Mouse (Mus musculus): Measurements from ENCODE around the gene Rae1.

Gene Rae1

DNA sequence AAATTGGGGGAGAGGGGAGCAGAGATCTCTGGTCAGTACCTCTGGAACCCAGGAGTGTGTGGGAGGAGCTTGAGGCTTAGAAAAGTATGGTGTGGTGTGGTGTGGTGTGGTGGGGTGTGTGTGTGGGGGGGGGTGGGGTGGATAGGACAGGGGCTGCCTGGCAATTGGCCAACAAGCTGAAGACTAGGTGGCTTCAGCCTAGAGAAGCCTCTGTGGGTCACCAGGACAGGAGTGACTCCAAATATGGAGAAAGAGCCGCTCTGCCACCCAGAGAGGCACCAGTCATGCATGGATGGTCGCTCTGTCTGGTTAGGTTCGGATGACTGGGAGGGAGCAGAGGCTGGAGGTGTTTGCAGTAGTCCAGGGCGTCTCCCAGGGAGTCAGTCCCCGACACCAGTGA, 47.6 kb downstream of the Rae1 start:
- DNase-seq (ENCODE audit: low read depth in 1 of 2, low spot score in 2 of 2) = no peak

DNA sequence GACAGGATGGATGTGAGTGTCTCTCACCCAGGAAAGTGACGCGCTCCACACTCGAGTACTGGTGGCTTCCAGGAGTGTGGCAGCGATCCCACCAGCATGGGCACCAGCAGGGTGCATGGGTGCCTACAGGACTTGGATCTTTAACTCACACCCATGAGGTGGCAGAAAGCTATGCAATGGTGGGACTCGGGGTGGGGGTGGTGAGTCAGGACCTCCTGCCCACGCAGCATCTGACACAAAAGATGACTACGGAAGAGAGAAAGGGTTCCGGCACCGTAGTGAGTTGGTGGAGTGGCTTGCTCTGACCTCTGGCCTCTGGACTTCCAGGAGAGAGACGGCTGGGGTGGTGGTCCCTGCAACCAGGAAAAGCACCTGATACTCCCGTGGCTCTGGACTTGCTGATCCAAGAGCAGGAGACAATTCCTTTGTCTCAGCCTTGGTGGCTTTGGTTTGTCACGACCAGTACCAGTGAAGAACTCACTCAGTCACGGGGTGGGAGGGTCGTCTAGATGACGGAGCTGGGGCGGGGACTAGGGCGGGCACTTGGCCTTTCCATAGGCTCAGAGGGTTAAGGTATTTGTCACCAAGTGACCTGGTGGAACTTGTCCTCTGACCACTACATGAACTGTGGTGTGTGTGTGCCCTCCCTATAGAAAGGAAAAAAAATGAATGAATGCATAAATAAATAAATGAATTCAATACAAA, 48.3 kb downstream of the Rae1 start:
- no peak for DNase-seq (ENCODE audit: low read depth in 1 of 2, low spot score in 2 of 2)

DNA sequence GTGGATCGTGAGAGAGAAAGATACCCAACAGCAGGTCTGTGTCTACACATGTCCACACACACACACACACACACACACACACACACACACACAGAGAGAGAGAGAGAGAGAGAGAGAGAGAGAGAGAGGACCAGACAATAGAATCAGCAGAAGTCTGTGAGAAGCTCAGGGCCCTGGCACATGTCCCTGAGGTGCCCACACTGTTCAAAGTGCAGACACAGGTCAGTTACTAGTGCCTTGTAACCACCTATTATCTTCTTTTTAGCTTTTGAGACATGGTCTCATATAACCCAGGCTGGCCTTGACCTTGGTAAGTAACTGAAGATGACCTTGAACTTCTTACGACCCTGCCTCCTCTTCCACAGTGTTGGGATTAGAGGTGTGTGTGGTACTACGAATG, 49.3 kb downstream of the Rae1 start:
- no peak for DNase-seq (ENCODE audit: low read depth in 1 of 2, low spot score in 2 of 2)

DNA sequence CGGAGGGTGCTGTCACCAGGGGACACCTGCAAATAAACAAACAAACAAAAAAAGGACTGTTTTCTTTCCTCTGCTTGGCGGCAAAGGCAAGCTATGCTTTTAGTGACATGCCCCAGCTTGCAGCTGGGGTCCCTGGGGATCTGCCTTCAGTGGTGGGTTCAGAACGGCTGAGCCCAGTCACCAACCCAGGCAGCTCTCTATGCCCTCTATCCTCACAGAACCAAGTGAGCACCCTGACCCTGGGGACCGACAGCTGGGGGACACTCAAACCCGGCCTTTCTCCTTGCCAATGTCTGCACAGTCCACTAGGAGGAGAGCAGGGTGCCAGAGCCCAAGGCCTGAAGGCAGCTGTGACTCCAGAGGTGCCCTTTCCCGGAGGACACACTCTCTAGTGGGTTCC, 49.9 kb downstream of the Rae1 start:
- no peak for DNase-seq (ENCODE audit: low read depth in 1 of 2, low spot score in 2 of 2)

DNA sequence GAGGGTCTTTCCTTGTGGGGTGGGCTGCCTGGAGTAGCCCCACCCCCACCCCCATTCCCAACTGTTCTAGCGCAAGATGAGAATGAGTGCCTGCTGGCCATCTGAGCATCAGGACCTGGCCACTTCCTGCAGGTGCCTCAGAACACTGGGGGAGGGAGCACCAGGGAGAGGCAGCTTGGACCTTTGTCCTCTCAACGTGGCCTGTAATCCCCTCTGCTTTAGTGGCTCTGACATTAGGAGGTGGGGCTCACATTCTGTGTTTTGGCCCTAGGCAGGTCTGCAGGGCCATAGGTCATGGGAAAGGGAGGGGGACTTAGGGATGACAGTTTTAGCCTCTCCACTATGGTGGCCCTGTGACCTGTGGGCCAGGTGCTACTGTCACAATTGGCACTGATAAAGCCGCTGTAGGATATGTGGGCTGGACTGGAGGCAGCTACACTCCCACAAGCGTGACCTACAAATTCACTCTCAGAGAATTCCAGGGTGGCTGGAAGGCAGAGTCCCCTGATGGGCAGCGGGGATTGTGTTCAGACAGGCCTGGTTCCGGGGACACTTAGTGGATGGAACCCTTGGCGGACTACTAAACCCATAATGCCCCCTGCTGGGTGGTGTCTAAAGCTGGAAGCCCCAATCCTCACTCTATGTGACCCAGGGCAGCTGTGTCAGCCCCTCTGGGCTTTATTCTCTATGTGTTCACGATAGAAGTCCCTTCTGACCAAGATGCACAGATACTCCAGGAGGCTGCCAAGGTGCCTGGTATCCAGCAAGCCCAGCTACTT, 50.9 kb downstream of the Rae1 start:
- no peak for DNase-seq (ENCODE audit: low read depth in 1 of 2, low spot score in 2 of 2)

DNA sequence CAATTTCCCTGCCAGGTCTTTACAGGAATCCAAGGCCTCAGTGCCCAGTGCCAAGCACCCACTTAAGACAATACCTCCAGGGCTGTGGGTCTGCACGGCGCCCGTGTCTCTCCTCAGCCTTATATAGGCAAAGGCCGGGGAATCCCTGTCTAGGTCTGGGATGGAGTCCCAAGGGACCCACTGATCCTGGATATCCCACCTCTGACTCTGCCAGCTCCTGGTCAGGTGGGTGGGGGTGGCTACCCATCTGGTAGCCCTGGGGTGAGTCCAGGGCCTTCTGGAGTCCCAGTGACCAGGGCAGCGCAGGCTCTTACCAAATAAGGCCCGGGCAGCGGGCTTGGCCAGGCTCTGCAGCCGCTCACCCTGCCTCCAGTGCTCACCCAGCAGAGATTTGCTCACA, 53.0 kb downstream of the Rae1 start:
- DNase-seq (ENCODE audit: low read depth in 1 of 2, low spot score in 2 of 2) = no peak

DNA sequence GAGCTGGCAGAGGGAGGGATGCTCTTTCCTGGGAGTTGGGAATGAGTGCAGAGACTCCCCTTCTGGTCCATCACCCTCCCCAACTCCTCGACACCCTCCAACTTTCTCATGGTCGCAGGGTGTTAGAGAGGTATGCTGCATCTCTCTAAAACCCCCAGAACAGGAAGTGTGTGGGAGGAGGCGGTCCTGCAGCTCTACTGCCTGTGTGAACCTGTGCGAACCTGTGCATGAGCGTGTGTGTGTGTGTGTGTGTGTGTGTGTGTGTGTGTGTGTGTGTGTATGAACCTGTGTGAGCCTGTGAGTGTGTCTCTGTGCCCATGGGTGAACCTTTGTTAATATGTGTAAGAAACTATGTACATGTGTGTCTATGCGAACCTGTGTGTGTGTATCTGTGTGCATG, 53.9 kb downstream of the Rae1 start:
- DNase-seq (ENCODE audit: low read depth in 1 of 2, low spot score in 2 of 2) = no peak

DNA sequence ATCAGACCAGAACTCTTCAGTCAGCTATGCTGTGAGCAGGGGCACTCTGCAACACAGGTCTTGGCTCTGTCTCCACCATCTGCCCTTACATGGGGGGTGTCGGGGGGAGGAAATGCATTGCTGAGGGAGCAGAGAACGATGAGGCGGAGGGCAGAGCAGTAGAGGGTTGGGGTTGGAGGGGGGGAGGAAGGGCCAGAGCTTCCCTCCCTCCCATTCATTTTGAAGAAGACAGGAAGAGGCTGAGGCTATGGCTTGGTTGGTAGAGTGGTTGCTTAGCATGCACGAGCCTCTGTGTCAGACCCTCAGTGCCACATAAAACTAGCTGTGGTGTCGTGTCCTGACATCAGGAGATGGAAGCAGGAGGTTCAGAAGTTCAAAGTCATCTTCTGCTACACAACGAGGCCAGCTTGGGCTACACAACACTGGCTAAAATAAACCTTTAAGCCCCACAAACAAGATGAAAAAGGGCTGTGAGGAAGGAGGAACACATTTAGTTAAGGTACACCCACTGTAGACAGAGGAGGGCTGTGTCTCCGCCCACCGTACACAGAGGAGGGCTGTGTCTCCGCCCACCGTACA, 56.5 kb downstream of the Rae1 start:
- no peak for DNase-seq (ENCODE audit: low read depth in 1 of 2, low spot score in 2 of 2)

DNA sequence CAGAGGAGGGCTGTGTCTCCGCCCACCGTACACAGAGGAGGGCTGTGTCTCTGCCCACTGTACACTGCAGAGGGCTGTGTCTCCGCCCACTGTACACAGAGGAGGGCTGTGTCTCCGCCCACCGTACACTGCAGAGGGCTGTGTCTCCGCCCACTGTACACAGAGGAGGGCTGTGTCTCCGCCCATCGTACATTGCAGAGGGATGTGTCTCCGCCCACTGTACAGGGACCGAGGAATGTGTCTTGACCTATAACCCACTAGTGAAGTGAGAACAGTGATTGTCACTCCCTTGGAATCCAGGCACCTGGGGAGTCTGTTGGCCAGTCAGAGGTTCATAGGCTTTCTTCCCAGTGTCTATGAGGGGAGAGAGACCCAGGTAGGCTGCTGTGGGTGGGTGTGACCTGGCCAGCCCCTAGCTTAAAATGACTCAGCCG, 57.0 kb downstream of the Rae1 start:
- no peak for DNase-seq (ENCODE audit: low read depth in 1 of 2, low spot score in 2 of 2)

DNA sequence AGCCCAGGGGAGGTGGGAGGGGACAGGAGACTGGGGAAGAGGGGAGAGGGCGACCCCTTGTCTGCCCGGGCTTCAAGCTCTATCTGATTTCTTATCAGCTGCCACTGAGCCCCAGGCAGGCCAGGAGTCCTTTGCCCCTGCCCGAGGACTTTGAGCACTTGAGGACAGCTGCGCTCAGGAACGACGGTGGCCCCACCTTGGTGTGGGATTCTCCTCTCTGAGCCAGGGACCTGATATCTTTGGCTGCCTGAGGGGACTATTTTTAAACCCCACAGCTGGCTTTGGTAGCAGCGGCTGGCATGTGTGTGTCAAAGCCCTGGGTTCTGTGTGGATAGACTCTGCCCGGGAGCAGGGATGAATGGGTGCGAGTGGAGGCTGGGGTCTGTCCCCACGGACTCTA, 57.7 kb downstream of the Rae1 start:
- no peak for DNase-seq (ENCODE audit: low read depth in 1 of 2, low spot score in 2 of 2)

DNA sequence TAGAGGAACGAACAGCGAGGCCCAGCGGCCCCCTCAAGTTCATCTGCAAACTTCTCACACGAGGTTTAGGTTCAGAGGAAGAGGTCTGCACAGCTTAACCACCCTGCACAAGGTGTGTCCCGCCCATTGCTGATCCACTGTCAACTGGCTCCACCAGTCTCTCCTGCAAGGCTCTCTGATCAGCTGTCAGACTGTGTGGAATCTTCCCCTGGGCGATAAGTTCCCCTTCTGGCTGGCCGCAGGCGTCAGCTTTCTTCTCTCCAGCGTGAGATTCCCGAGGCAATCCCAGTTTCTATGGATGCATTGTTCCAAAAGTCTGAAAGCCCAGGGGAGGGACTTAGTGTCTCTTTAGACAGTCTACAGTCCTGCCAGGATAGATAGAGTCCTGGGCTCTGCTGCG, 58.3 kb downstream of the Rae1 start:
- DNase-seq (ENCODE audit: low read depth in 1 of 2, low spot score in 2 of 2) = no peak

DNA sequence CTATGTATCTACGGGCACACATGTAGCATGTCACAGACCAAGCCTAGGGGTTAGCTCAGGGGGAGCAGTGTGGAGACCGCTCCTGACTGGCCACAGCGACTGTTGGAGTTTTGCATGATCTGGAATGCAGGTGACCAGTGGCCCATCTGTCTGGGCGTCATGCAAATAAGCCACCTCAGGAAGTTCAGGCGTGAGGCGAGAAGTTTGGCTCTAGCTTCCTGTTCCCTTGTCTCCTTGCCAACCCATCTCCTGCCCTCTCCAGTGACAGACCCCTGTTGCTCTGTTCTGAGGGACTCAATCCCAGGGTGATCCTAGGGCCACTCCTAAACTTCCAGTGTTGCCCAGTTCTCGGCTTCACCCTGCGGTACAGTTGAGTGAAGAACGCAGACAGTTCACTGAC, 60.5 kb downstream of the Rae1 start:
- DNase-seq (ENCODE audit: low read depth in 1 of 2, low spot score in 2 of 2) = no peak

DNA sequence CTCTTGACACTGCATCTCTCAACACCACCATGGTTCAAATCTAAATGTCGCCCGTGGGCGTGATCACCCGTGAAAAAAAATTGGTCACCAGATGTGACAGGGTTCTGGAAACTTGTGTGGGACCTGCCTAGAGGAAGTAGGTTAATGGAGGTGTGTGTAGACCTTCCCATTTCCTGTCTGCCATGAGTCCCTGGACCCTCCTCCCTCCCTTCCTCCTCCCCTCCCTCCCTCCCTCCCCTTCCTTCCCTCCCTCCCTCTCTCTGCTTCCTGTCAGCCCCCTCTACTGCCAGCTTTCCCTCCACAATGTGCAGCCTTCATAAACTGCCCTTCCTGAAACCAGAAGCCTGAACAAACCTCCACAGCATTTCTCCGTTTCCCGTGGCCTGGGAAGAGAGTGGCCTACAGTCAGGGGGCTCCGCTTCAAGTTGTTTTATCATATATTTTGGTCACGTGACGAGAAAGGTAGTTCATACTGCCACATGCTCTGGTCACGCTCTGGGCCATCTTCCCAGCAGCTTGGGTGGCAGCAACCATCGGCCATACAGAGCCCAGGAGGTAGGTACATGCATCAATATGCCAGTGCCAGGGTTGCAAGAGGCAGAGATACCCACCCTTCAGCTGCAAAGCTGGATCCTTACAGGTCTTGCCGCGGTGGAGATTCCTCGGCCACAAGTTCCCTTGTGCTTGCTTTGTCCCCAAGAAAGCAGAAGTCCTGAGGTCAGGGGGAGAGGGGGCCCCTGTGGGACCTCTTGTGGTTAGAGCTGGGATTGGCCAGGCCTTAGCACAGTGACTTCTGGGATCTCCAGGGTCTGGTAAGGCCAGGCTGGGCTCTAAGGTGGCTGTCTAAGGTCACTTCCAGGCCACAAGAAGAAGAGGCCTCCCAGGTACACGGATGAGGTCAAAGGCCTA, 61.8 kb downstream of the Rae1 start:
- DNase-seq (ENCODE audit: low read depth in 1 of 2, low spot score in 2 of 2) = peak; percentile 48 to 67

DNA sequence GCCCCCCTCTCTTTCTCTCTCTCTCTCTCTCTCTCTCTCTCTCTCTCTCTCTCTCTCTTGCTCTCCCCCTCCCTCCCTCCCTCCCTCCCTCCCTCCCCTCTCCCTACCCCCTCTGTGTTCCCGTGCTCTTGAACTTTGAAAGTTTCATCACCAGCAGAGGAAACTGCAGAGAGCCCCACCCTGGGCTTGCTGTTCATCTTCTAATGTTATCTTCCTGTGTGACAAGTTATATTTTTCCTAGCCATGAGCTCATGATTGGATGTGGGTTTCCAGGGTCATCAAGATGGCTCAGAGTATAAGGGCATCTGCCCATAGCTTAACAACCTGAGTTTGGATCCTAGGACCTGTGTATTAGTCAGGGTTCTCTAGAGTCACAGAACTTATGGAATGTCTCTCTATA, 63.3 kb downstream of the Rae1 start:
- DNase-seq (ENCODE audit: low read depth in 1 of 2, low spot score in 2 of 2) = no peak

DNA sequence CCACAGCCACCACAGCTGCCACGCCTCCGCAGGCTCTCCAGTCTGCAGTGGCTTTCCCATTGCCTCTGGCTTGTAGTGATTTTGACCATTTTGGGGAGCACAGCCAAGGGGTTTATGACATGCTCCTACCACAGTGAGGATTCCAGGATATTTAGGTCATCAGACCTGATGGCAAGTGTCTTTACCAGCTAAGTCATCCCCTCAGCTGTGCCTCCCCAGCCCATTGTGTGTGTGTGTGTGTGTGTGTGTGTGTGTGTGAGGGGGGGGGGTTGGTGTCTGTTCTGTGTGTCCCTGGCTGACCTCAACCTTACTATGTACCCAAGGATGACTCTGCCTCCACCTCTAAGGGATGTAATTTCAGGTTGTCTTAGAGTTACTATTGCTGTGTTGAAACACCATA, 64.9 kb downstream of the Rae1 start:
- DNase-seq (ENCODE audit: low read depth in 1 of 2, low spot score in 2 of 2) = no peak
